Mouse (Mus musculus) ES-CJ7 (cell line): Measurements from ENCODE around the gene Srebf1.
A peak's percentile ranks its signal among the peaks of the same experiment; 100 is the strongest.

ENCODE experiments used
- DNase-seq: peaks from one replicate; pipeline ENCODE4 v3.0.0; 2011; ENCODE audit warnings: low read depth, low spot score

Srebf1 gene

DNA sequence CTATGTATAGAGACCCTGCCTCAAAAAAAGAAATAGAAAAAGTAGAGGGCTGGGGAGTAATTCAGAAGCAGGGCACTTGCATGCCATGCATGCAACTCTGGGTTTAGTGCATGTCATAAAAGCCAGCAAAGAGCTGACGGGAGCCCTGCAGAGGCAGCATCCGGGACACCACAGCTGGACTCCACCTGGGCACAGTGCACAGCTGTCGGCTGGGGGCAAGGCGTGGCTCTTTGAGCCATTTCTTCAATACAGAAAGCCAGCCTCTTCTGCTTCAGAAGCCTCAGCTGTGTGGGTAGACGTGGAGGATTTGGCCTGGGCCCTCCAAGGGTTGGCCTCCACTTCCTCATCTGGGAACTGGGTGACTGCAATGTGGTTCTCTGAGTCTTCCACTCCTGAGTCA, 13.0 kb upstream of the Srebf1 start:
- no peak for DNase-seq

DNA sequence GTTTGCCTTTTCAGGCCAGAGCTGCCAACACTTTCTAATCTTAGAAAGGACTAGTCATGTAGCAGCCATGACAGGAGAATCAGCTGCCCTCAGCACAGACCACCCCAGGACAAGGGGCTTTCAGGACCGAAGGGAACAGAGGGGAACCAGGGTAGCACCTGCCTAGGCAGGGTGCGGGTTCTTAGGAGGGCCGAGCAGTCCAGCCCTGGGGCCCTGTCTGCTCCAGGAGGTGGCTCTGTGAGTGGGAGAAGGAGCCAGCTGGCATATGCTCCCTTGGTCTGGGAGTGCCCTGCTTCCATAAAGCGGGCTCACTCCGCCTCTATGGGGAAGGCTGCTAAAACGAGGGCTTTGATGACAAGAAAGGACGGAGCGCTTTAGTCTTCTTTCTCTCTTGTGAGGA, 10.9 kb upstream of the Srebf1 start:
- no peak for DNase-seq

DNA sequence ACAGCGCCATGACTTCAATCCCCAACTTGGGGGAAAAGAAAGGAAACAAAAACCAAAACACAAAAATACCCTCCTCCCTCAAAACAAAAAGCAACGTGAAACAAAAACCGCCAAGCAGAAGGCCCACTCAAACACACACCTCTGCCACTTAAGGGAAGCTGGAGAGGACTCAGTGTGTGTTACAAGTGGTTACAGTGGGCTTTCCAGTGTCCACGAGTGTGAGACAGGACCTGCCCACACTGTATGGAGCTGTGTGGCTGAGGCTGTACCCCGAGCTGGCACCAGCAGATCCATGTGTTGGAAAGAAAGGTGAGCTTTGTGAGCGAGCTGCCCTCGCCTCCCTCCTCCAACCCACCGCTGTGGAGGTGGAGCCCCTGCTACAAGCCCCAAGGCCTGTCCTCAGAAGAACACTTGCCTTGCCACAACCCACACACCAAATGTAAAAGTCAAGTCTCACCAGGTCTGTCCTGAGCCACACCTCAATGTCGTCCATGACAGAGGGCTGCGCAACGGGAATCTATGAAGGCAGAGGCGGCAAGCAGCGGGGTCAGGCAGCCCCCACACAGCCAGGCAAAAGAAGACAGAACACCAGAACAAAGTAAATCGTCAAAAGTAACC, 10.2 kb upstream of the Srebf1 start:
- no peak for DNase-seq

DNA sequence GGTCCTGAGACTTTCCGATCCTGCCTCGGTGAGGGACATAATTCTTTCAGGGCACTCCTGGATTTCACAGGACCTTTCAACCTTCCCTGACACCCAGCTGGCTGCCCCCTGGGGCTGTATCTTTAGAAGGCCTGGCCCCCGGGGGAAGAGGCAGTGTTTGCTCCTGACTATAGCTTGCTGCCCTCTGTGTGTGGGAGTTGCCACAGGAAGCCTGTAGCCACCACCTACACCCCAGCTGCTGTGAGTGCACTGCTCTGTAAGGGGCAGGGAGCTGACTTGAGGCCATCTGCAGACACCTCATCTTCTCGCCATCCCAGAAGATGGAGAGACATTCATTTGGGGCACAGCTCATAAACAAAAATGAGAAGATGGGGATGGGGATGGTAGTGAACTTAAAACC, 9.6 kb upstream of the Srebf1 start:
- DNase-seq = no peak

DNA sequence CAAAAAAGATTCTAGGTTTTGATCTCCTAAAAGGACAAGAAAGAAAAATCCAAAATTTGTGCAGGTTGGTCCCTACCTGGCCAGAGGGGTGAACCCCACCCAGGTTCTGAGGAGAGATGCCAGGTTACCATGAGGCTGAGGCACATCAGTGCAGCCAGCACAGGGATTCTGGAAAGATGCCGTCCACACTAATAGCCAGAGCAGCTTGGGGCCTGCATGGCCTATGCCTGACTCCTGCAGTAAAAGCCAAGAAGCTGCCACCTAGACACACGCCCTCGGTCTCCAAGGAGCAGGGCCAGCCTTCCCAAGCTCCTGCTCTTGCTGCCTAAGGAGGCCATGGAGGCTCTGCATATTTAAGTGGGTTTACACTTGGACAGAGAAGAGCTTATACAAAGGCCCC, 8.9 kb upstream of the Srebf1 start:
- no peak for DNase-seq

DNA sequence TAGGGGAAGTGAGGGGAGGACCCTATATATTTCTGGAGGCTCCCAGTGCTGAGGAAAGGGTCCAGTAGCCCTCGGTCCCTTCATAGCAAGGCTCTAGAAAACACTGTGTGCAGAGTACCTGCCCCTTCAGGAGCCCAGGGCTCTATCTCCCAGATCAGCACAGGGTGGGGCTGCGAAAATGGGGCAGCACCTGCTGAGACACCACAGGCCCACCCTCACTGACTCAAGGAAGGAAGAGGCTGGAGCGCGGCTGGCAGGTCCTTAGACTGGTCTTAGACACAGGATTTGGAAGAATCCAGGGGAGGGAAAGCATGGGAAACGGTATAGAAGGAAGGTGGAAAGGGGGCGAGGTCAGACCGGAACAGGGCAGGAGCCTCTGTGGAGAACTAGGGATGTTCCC, 8.1 kb upstream of the Srebf1 start:
- DNase-seq = no peak

DNA sequence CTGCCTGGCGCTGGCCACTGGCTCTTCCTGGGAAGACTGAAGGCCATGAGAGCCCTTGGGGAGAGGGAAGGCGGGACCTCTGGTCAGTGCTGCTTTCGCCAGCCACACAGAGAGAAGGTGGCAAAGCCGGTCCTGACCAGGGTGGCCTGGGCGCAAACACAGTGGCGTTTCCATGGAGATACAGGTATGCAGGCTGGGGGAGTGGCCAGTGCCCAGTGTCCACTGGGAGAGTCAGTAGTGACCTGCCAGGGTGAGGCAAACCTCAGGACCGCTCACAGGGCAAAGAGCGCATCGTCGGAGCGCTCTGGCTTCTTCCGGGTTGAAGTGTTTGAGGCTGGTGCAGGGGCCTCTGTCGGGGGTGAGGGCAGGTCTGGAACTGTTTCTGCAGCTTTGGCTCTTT, 7.4 kb upstream of the Srebf1 start:
- no peak for DNase-seq

DNA sequence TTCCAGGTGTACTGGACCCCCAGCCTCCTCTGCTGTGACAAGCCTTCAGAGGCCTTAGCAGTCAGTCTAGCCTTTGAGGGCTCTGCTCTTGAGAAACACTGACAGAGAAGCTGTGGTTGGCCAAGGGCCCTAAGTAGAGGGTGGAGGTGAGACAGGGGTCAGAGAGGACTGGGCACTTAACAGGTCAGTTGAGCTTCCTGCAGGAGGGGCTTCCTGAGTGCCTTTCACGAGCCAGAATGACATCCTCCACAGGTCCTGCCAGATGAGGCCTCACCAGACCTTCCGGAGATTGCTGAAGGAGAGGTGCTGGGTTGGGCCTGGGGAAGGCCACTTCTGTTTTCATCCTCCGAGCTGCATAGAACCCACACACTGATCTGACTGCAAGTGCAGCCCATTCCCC, 6.1 kb upstream of the Srebf1 start:
- no peak for DNase-seq

DNA sequence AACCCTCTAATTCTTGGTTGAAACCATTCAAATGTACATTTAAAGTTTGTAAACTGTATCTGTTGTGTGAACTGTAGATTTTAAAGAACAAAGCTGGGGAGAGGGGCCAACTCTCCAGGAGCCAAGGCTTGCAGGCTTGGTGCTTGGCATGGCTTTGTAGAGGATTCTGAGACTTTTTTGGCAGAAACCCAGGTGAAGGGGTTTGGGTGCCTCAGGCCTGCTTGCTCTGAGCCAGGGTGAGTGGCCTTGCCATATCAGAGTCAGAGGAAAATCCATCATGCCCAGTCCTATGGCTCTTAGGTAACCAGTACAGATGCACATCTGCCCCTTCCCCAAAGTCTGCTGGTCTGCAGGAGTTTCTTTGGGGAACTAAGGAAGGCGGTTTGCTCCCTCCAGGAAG, 3.5 kb upstream of the Srebf1 start:
- no peak for DNase-seq

DNA sequence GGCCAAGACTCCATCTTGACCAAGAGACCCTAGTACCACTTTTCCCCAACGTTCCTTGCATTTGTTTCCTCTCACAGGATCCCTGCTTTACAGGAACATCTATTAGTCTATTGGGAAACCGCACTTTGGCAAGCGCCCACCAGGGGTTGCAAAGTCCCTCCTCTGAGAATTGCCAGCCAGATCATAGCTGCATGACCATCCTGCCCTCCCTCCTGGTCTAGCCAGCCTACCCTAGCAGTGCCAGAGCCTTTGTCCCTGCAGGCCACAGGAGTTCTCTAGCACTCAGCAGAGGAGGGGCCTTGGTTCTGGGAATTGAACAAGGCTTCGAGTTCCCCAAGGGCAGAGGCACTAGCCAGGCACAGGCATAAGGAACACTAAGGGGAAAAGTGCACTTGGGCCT, 2.3 kb upstream of the Srebf1 start:
- no peak for DNase-seq

DNA sequence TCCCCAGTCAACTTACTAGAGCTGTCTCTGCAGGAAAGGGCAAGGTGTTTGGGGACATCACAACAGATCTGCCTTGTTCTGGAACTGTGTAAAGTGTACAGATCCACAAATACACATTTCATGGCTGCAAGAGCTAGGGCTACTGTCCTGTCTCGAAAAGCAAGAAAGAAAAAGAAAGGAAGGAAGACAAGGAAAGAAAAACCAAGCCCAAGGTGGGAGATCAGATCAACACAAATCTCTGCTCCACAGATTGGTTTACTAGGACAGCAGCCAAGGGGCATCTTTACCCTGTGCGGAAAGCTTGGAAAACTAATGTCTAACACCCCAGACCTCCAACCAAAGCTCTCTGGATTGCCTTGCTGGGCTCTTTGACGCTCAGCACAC, 304 bp downstream of the Srebf1 start:
- no peak for DNase-seq

DNA sequence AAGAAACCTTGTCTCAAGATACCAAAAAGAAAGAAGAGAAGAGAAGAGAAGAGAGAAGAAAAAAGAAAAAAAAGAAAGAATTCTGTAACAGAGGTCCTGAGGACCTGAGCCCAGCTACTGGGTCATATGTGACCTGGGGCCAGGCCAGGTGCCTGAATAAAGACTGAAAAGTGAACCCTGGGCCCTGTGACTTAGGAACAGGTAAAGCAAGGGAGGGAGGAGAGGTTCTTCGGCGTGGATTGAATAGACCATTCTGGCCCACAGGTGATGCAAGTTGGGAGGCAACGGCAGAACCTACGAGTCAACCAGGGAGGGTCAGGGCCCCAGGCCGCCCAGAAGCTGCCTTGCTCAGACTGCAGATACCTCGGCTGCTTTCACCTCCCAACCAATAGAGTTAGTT, 956 bp downstream of the Srebf1 start:
- no peak for DNase-seq

DNA sequence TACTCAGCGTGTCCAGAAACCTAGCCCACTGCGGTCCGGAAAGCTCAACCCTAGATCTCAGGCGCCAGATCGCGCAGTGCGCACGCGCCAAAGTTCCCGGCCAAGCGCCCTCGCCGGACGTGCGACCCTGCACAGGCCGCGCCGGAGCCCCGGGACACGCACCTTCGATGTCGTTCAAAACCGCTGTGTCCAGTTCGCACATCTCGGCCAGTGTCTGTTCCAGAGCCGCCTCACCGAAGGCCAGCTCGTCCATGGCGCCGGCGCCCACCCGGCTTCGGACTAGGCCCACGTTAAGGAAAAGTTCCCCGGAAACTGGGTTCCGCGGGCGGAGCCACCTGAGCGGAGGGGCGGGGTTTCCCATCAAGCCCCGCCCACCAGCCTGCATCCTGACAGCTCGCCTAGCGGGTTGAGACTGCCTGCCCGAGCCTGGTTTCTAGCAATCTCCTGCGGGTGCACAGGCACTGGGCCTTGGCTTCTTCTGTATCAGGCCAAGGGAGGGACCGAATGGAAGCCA, 2.0 kb downstream of the Srebf1 start:
- DNase-seq = peak; percentile 83

DNA sequence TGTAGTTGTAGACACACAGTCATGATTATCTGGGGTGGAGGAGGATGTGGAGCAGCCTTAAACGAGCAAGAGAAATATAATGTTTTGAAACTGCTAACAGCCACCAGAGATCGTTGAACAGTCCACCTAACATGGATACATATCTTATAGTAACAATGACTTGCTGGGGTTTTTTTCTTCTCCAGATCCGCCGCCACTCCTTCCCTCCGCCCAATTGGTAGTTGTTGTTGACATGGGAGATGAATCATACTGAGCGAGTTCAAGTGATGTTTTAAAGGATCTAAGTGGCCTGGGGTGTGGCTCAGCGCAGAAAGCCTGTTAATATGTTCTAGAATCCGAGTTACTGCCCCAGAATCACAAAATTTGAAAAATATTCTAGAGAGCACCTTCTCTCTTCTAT, 2.8 kb downstream of the Srebf1 start:
- no peak for DNase-seq

DNA sequence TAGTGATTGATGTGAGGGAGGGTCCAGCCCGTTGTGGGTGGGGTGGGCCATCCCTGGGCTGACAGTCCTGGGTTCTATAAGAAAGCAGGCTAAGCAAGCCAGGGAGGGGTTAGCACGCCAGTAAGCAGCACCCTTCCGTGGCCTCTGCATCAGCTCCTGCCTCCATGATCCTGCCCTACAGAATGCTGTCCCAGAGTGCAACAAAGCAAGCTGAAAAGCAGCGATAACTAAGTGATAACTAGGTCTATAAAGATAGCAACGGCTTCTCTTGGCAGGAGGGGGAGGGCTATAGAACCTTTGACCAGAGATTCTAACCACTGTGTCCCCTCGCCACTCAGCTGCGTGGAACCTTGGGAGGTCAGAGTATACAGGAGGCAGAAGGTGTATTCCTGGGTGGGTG, 4.9 kb downstream of the Srebf1 start:
- no peak for DNase-seq

DNA sequence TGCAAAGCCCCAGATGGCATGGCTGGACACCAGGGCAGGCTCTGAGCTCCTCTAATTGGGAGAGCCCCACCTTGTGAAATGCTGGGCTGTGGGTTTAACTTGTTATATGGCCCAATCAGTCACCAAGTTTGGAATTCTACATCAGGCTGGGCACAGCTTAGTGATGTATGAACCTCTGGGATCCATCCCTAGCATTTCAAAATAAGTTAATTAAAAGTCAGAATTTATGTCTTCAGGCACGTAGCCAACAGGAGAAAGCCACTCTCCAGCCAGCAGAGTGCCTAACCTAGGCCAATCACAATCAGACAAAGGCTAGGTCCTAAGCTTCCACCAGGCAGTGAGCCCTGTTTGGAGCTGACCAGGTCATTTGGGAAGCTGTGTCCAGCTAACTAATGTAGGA, 5.7 kb downstream of the Srebf1 start:
- DNase-seq = no peak

DNA sequence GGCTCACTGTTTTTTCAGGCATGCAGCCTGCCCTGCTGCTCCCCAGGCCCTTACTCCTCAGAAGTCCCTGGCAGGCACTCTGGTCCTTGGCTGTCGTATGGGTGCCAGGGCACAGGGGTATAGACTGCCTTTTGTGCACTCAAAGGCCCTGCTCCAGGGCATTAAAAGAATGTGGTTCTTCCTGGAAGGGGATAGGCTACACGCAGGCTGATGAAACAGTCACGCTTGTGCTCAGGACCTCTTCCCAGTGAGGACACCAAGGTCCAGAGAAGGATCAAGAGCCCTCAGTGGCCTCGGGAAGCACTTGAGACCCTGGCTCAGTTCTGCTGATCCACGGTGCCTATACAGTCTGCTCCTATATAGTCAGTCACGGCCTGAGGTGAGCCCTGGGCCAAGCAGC, 9.1 kb downstream of the Srebf1 start:
- DNase-seq = no peak

DNA sequence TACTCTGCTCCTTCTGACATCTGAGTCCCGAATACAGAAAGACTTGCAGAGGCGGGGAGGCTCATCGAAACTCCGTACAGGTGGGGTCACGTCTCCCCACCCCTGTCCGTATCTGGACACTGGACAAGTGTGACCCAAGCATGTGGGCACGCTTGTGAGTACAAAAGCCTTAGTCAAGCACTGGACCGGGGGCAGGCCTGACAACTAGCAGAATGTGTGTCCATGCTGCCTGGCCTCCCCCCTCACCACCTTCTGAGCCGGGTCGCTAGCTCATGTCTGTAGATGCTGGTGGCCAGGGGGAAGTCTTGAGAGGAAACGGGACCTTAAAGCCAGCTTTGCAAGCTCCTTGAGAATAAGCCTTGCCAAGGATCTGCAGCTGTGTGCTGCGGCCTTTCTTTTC, 10.6 kb downstream of the Srebf1 start:
- DNase-seq = no peak

DNA sequence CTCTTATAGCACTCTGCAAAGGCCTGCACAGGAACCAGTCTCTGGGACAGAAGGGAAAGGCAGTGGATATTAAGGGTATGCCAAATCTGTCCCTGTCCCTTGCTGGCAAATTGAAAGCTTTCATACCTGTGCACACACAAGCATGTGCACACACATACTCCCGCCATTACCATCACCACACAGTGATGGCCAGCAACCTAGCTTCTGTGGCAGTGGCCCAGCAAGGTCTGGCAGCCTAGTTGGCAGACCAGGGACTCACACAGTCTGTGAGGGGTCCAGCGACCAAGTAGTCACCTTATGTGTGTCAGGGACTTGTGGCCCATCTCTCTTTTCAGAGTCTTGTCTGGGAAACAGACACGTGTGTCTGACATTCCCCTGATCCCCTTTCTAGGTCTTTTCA, 11.2 kb downstream of the Srebf1 start:
- DNase-seq = no peak

DNA sequence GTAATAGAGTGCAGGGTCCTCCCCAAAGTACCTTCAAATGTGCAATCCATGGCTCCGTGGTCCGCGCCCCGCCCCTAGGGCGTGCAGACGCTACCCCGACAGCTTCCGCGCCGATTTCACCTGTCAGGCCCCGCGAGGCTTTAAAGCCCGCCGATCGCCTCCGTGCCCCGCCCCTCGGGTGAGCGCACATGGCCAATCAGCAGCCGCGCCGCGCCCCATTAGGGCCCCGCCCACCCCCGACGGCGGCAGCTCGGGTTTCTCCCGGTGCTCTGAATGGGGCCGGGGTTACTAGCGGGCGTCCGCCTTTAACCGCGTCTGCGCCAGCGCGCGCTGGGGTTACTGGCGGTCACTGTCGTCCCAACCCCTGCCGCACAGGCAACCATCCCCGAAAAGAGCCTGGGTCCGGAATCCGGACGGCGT, 12.1 kb downstream of the Srebf1 start:
- peak; percentile 97 for DNase-seq

DNA sequence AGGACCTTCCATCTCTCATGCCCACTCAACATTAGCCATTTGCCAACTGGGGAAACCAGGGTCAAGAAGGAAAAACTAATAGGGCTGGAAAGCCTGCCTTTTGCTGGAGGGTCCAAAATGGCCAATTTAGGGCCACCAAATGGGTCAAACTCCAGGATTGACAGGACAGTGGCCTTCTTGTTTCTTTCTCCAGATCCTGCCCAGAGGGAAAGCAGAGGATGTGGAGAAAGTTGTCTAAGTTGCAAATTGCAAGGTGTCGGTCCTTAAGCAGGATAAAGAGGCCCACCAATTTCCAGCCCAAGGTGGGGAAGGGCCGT, 12.5 kb downstream of the Srebf1 start:
- DNase-seq = no peak

DNA sequence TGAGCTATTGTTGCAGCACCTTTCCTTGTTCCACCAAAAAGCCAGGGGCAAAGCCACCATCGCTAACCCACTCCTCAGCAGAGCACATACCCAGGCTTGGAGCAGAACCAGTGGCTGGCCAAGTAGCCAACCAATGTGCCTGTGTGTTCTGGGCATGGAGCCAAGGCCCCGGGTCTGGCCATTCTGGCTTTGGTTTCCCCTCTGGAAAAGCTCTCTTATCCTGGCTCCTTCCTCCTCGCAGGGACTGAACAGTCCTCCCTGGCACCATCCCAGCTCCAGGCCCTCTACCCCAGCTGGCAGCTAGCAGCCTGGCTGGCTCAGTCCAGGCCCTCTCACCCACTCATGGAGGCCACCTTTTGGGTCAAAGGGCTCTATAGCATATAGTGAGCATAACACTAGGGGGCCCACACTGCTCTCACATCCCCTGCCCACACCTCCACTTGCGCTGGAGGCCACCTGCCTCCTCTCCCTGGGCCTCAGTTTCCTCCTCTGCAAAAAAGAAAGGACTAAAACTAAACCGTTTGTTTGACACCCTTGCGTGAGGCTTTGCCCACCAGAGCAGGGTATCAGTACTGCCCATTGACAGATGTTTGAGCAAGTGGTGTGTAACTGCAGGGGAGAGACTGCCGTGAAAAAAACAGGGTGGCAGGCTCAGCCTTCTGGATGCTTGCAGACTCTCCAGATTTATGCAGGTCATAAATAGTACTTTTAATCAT, 13.0 kb downstream of the Srebf1 start:
- no peak for DNase-seq

DNA sequence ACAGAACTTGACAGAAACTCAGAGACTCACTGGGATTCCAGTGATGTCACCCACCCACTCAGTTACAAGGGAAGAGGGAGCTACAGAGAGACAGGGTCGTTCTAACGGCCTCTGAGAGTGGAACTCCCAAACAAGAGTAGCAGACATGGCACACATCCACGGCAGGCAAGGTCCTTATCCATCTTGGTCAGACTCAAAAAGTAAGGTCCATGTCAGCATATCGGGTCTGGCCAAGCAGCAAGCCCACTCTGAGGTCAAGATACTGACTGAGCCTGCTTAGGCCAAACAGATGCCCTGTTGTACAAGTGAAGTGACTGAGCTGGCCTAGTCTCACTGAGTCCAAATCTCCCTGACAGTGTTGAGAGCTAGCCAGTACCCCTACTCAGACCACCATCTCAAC, 13.7 kb downstream of the Srebf1 start:
- DNase-seq = no peak

DNA sequence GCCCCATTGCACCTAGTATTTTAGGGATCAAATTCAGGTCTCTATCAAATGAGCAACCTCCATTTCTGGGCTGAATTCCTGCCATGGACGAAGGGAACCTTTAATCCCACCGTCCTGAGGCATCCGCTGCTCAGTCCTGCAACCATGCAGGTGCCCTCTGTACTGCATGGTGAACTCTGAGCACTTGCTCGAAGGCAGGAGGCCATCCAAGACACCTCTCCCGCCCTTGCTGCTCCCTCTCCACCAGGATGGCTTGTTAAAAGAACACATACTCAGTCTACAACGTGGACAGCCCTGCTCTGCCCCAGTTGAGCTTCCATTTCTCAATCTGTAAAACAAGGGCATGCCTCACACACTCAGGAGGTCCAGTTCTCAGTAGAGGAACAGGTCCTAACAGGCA, 14.2 kb downstream of the Srebf1 start:
- no peak for DNase-seq
